Mouse (Mus musculus) ZHBTc4 (cell line): ENCODE data around the gene Izumo2.

ENCODE experiments used
- DNase-seq: peaks from one replicate; pipeline ENCODE4 v3.0.0-alpha.2; 2011; ENCODE audit warnings: low read depth, low spot score

Izumo2 gene

DNA sequence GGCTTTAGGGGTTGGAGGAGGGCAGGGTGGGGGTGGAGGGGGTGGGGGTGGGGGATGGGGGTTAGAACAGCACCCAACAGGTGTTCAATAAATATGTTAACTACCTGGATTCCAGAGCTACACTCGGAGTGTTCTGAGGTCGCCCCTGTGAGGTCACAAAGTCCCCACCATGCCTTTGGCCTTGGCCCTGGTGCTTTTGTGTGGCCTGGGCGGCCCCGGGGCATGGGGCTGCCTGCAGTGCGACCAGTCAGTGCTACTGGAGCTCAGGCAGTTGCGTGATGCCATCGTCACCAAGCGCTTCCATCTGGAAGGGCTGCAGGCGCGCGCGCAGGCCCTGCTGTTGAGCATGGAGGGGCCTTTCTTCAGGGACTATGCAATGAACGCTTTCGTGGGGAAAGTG is at the start of gene Izumo2:
Izumo2 (plus strand) TSS at position 169 of the 400 bp plus-strand sequence.
- peak; percentile 89 for DNase-seq

DNA sequence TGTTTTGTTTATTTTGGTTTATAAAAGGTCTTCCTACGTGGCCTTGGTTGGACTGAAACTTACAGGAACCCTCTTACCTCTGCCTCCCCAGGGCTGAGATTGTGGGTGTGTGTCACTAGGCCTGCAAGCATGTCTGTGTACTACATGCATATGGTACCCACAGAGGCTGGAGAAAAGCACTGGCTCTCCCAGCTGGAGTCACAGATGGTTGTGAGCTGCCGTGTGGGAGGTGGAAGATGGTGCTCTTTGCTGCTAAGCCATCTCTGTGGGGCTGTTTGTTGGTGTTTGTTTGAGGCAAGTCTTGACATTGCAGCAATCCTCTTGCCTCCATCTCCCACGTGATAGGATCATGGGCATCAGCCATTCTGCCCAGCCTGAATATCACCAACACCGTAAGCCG is 47.3 kb upstream of the Izumo2 start:
- no peak for DNase-seq

DNA sequence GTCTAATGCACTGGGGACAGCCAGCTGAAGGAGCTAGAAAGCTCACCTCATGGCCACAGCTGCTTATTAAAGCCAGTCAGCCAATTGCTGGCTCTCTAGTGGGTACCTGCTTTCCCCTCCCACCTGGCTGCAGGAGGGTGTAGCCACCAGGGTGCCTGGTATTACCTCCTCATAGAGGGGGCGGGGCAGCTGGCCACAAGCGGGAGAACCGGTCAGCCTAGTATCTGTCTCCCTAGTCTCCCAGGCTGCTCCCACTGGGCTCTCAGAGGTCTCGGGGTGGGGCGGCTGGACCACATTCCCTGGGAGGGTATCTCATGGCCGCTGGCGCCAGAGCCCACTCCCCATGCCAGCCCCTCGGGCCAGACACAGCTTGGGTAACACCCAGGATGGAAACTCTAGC is 46.4 kb upstream of the Izumo2 start:
- no peak for DNase-seq

DNA sequence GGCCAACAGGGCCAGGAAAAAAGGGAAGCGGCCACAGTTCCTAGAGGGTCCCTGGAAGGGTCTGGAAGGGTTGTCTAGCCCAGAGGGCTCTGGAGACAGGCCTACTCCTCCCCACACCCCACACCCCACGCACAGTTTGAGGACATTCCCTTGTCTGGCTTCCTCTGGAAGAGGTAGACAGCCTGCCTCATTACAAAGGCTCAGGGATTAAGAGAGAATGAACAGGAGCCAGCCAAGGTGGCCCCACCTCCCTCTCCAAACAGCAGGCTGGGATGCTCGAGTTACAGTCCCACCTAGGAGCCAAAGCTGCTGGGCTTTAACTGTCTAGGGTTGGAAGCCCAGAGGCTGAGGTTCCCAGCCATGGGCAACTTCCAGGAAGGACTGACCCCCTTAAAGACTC is 46.0 kb upstream of the Izumo2 start:
- DNase-seq = no peak

DNA sequence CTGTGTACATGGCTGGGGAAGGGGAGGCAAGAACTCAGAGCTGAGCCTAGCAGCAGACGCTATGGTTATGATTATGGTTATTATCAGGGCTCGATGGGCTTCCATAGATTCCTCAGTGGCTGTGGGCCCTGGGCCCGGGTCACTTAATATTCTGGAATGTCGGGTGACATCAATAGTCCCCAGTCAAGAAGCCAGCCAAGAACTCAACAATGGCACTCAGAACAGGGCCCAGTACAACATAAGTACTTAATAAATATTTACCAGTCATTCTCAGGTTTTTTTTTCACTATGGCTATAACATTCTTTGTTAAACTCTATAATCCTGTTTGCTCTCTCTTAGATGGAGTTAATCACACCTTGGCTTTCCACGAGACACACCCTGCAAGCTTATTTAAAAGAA is 45.0 kb upstream of the Izumo2 start:
- DNase-seq = no peak

DNA sequence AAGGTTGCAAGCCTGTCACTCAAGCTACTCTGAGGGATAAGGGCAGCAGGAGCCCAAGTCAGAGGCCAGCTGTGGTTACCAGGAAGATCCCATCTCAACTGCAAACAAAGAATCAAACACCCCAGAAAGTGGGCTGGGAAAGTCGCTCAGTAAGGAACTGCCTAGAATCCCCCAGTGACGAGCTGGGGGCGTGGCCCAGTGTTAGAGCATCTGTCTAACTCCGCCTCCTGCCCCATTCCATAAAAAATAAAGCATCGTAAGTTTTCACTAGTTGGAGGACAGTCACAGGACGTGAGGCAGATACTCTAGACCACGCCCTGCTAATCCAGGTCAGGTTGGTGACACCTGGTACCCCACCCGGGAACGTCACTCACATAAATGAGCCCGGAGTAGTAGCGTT is 43.8 kb upstream of the Izumo2 start:
- DNase-seq = peak; percentile 53

DNA sequence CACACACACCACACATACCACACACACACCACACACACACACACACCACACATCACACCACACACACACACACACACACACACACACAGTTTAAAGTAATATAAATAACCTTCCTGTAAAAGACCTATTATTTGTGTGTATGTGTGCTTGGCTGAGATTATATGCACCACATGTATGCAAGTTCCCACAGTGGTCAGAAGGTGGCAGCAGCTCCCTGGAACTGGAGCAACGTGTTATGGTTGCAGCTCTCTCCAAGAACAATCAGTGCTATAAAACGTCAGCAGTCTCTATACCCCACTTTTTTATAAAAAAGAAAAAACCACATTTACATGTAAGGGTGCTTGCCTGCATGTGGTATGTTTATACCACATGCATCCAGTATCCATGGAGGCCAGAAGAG is 42.1 kb upstream of the Izumo2 start:
- peak; percentile 71 for DNase-seq

DNA sequence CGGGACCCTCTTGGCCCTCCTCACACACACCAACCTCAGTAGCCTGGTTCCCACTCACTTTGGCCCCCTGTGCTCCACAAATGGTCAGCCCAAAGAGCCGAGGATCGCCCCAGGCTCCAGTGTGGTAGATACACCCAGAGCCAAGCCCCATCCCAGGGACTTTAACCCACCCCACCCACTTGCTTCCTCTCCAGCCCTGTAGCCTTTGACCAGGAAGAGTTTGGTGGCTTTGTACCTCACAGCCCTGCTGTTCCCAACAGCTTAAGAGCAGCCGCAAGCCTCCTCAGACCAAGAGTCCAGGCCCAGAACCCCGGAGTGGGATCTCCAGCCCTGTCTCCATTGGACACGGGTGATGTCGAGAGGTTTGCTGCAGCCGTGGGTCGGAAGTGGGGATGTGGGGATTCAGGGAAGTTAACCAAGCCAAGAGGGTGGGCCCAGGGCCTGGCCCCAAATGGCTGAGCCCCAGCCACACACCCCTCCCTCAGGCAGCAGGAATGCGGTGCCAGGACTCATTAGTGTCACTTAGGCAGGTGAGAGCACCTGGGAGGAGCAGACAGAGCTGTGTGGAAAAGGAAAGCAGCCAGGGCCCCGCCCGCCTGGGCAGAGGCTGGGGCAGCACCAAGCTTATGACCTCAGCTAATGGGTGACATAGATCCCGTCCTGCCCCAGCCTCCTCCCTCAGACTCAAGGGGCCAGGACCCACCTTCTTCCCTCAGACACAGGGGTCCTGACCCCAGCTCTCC is 40.4 kb upstream of the Izumo2 start:
- DNase-seq = no peak

DNA sequence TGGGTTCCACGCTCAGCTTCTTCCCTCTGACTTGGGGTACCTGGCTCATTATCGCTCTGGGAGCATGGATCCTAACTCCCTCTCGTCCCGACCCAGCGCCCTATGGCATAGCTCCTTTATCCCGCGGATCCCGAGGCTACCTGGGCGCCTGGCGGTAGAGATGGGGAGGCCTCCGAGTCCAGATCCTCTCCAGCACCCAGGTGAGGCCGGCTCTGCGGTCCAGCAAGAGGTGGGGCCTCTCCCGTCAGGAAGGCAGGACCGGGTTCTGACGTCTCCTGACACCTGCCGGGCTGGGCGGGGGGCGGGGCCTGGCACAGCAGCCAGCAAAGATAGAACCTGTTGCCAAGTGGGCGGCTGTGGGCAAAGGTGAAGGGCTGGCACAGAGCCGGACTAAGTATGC is 39.4 kb upstream of the Izumo2 start:
- peak; percentile 13 for DNase-seq

DNA sequence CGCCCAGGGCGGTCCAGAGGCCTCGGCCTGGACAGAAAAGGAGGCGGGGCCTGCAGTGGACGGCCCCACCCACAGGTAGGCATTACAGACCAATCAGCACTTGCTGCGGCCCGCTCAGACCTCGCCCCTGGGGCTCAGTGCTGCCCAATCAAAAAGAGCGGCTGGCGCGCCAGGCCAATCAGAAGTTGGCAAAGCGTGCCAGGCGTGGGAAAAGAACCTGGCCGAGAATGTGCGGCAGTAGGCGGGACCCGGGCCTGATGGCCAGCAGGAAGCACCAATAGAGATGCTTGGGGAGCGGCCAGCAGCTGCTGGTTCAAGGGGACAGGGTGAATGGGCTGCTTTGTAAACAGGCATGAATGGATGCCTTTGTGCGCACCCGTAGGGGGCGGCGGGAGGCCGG is 37.7 kb upstream of the Izumo2 start, which contains the start of gene Myh14:
Myh14 (minus strand) TSS at position 41 of the 400 bp plus-strand sequence.
- DNase-seq = peak; percentile 94

DNA sequence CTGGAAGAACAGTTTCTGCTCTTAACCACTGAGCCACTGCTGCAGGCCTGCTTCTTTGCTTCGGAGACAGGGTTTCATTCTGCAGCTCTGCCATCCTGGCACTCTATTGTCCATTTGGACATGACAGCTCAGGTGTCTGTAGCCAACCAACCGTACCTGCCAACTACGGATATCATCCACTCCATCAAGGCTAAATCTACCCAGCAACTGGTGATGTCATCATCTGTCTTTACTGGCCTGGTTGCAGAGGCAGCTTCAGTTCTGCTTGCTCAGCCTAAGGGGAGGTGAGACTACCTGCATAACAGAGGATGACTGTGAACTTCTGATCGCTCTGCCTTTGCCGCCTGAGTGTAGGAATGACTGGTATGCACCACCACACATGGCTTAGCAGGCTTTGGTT is 36.3 kb upstream of the Izumo2 start:
- peak; percentile 51 for DNase-seq

DNA sequence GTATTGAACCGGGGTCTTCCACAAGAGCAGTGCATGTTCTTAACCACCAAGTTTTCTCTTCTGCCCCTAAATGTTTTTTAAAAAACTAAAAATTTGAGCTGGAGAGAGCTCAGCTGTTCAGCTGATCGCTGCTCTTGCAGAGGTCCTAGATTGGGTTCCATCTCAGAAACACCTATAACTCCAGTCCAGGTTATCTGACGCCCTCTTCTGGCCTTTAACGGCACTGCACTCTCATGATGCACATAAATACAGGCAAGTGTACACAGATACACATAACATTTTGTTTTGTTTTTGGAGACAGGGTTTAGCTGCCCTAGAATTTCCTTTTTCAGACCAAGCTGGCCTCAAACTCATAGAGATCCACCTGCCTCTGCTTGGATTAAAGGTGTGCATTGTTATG is 34.0 kb upstream of the Izumo2 start:
- peak; percentile 79 for DNase-seq

DNA sequence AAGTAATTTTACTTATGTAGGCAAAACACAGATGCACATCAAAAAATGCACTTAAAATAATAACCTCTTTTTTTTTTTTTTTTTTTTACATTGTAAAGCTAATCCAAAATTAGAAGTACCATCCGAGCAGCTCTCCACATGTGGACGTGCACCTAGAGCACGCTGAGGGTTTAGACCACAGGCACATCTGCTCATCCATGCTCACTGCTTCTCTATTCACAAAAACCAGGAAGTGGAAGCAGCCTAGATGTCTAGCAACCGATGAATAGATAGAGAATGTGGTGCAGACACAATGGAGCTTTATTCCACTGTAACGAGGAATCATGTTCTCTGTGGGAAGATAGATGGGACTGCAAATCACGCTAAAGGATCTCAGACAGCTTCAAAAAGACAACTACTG is 33.4 kb upstream of the Izumo2 start:
- no peak for DNase-seq

DNA sequence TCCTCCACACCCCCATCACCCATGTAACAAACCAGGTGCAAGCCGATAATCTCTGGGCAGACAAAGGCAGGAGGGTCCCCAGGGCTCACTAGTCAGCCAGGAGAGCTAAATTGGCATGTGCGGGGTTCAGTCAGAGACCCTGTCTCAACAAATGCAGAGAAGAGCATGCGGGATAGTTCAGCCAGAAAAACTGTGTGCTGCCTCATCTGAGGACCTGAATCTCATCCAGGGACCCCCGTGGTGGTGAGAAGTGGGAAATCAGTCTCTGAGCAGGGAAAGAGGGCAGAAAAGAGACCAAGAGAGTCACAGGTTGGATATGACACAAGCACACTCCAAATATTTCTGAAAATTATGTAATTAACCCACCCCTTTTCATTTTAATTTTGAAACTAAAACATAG is 32.4 kb upstream of the Izumo2 start:
- DNase-seq = no peak

DNA sequence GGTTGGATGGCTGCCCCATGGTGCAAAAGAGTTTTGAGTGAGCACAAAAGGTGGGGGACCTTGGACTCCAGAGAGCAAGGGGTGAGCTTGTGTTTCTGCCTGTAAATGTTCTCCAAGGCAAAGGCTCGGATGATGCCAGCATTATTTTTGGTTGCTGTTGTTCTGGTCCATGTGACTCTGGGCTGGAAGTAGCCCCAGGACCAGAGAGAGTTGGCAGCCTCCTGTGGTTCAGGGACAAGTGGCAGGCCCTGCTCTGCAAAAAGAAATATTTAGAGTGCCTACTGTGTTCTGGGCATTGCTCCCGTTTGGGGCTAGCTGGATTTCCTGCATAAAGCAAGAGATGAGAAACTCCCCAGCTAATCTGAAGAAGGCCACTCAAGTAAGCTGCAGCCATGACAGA is 31.9 kb upstream of the Izumo2 start:
- no peak for DNase-seq

DNA sequence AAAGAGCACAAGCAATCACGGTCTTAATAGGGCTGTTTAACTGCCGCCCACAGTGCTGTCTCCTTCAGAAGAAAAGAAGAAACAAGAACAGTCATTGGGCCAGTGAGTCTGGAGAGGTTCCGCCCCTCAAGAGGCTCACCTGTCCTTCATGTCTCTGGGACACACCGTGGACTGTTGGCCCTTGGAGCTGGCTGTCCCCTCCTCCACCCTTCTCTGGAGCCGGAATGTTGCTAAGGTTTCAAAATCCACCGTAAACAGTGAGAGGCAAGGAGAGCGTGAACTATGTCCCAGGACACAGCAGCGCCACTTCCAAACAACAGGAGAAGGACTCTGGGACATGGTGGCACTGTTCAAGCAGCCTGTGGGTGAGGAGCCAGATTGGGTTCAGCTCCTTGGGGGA is 24.9 kb upstream of the Izumo2 start:
- no peak for DNase-seq

DNA sequence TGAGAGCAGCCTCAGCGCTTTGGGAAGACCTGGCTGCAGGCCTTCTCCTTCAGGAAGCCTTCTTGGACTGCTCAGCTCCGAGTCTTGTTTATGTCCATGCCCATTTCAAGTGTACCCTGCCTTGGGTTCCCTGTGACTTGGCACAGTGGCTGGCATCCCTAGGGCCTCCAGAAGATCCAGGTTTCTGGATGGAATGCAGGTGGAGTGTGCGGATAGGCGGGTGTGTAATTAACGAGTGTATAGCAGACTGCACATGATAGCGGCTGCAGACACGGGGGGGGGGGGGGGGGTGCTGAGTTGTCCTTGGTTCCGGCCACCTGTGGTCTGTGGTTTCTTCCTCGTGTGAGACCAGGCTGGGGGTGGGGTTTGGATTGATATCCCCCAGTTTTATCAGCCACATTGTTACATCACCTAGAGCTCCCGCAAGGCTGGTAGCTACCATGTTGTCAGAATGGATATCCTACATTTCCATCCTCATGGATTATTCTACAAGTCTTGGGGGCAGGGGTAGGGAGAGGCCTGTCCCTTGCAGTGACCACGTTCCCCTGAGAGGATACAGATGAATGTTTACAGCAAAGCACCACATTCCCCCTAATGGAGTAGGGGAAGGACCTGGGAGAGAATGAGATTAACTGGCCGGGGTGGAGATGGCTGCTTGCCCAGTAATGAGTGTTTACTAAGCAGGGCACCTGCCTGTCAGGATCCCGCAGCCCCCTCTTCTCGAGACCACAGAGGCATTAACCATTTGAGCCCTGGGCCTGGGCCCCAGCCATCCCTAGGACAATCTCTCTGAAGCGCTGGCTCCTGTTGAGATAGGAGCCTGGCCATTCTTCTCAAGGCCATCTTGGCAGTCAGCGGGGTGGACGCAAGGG is 22.8 kb upstream of the Izumo2 start:
- DNase-seq = no peak

DNA sequence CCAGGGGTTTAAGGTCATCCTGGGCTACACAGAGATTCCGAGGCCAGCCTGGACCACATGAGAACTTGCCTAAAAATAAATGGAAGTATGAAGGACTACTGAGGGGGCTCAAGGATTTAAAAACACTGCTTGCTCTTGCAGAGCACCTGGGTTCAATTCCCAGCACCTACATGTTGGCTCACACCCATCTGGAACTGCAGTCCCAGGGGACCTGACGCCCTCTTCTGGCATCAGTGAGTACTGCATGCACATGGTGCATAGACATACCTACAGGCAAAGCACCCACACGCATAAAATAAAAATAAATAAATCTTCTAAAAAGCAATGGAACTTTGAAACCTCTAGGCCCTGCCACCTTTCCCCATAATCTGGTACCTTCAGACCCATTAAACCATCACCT is 19.7 kb upstream of the Izumo2 start:
- peak; percentile 64 for DNase-seq

DNA sequence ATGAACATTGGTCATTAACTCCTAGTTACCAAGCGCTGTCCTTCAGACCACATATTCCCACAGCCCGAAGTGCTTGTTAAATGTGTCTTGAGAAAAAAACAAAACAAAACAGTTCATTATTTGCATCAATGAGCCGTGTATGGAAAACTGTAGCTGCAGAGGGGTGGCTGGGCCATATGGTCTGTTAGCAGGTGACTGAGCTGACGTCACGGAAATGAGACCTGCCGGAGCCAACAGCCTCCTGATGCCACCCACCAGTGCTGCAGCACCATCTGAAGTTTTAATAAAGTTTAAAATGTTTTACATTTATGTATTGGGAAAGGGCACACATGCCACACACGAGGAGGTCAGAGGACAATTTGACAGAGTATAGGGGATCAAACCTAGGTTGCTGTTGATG is 19.2 kb upstream of the Izumo2 start:
- DNase-seq = no peak

DNA sequence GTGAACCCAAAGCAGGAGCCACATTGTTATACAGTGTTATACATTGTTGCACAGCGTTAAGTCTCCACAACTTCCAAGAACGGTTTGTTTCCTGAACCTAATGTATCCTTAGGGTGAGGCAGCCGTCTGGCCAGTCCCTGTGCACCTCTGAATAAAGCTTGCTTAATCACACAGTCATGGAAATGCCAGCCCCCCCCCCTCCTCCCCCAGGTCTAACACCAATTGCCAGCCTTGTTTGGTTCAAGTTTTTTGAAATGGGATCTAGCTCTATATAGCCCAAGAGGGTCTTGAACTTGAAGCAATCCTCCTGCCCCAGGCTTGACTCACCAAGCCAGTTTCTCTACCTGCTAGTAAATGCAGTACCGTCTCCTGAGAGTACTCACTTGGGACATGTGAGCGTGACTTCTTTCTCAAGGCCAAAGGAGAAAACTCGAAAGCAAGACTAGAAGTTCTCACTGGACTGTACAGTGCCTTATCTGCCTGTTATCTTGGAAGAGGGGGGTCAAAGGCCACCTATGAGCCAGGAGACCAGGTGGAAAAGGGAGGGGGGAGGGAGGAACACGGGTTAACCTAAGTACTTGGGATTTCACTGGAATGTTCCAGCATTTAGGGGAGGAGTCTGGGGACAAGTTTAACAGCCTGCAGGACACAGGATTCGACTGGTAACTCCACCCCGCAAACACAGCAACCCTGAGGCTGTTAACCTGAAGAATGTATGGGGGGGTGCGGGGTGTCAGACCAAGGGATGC is 14.9 kb upstream of the Izumo2 start:
- peak; percentile 64 for DNase-seq

DNA sequence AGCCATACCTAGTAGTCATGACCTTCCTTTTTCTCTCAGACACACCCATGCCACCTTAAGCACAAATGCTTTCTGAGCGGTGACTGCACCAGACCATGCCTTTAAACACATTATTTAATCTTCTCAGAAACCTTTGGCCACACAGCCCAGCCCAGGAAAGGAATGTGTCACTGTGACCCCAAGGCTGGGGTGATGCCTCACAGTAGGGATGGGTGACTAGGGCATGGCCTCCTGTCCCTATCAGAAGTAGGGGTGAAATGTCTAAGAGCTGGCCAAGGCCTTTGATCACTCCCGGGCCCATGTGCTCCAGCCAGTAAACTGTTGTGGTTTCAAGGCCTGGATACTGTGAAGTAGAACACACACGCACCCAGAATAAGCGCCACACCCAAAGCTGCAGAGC is 13.3 kb upstream of the Izumo2 start:
- no peak for DNase-seq

DNA sequence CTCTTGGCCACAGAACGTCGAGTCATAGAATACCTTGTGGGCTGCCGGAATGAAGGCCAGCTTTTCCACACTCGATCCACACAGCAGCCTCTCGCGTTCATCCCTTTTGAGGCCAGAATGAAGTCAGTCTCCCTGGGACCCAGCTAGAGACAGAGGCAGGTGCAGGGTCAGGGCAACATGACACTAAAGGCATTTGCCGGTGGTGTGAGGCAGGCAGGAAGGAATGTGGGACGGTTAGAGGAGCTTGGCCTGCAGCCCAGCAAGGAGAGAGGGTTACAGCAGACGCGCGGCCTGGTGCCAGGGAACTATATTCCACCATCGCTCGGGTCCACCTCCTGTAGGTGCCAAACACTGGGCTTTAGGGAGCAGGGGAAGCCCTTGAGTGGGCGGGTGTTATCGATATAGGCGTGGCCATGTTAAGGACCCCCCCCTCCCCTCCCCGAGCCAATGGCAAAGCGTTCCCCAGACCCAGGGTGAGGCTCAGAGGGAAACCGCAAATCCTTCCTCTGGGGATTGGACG is 11.3 kb upstream of the Izumo2 start:
- peak; percentile 68 for DNase-seq
